Mouse (Mus musculus) hindbrain, embryonic 15.5 days (tissue): ENCODE data around the gene Psmd14. TPM values are rescaled to one million over a fixed set of nuclear protein-coding genes. Genes with fewer than 3 reads are reported as not detected.

Source experiments
- ATAC-seq: fragments of 200-750 bp; cut with Nextera tagmentation; 2 replicates; pipeline ENCODE4 v1.8.0; 2017; ENCODE audit warnings: low read depth, moderate number of reproducible peaks, moderate TSS enrichment; ENCODE audit not compliant: low FRiP score
- H3K27ac ChIP-seq: fragments of 300-500 bp; sonication (generic); replicated peaks from 2 replicates; pipeline ENCODE4 v1.5.1; 2015; ENCODE audit warnings: mild to moderate bottlenecking, inconsistent platforms
- H3K27me3 ChIP-seq: fragments of 300-500 bp; sonication (generic); 2 replicates; pipeline ENCODE4 v1.6.1; 2015; ENCODE audit warnings: control low read depth, inconsistent platforms
- H3K36me3 ChIP-seq: fragments of 300-500 bp; sonication (generic); 2 replicates; pipeline ENCODE4 v1.6.1; 2015; ENCODE audit warnings: control low read depth, inconsistent platforms
- H3K4me1 ChIP-seq: fragments of 300-500 bp; sonication (generic); replicated peaks from 2 replicates; pipeline ENCODE4 v1.6.1; 2015; ENCODE audit warnings: control low read depth, inconsistent platforms
- H3K4me2 ChIP-seq: fragments of 300-500 bp; sonication (generic); 2 replicates; pipeline ENCODE4 v1.6.1; 2015; ENCODE audit warnings: moderate library complexity, mild to moderate bottlenecking, inconsistent platforms
- H3K4me3 ChIP-seq: fragments of 300-500 bp; sonication (generic); 2 replicates; pipeline ENCODE4 v1.5.1; 2015; ENCODE audit warnings: mild to moderate bottlenecking, inconsistent platforms
- H3K9ac ChIP-seq: fragments of 300-500 bp; sonication (generic); 2 replicates; pipeline ENCODE4 v1.6.1; 2015; ENCODE audit warnings: inconsistent platforms
- H3K9me3 ChIP-seq: fragments of 300-500 bp; sonication (generic); 2 replicates; pipeline ENCODE4 v1.6.1; 2016; ENCODE audit warnings: control low read depth, inconsistent platforms
- WGBS: fragments of 180-500 bp; shearing (Covaris S2); methylation state at CpG from one replicate; pipeline ENCODE4 v1.1.7; 2015; 5-methylcytosine and 5-hydroxymethylcytosine counted together
- polyA plus RNA-seq: library from polyadenylated mRNA; unstranded; fragments of >200 nt; fragmentation: Nextera tagmentation; extraction: Ambion mirVana; gene quantifications from 2 replicates; pipeline ENCODE4 v1.2.1, GENCODE M21; 2015

Gene Psmd14
- polyA plus RNA-seq, 1 experiment from 2014 or later = 186 TPM

GRCm38 (mm10) chr2:61765526-61765925 is 54.0 kb downstream of the Psmd14 start:
- Histone ChIP-seq H3K4me2 (no peak overlapping the region), H3K36me3 (no peaks in the 10 kb centered on the region), H3K4me3 (no peak overlapping the region), H3K9ac (no peak overlapping the region), H3K9me3 (no peaks in the 10 kb centered on the region), H3K27ac (0 out of 2 replicates have a peak overlapping the region, but pooled peaks have one; percentile 27), H3K4me1 (no peaks in the 10 kb centered on the region), H3K27me3 (no peaks in the 10 kb centered on the region)
- WGBS = 39% methylated on average over 4 of the region's 4 CpGs
- no peak for ATAC-seq

GRCm38 (mm10) chr2:61780794-61781193 is 69.3 kb downstream of the Psmd14 start:
- Histone ChIP-seq H3K27ac (no peak overlapping the region), H3K9ac (no peak overlapping the region), H3K9me3 (no peaks in the 10 kb centered on the region), H3K36me3 (peaks cover 13% of the 10 kb centered on the region), H3K4me2 (no peak overlapping the region), H3K4me1 (no peaks in the 10 kb centered on the region), H3K27me3 (no peaks in the 10 kb centered on the region), H3K4me3 (no peak overlapping the region)
- no peak for ATAC-seq

GRCm38 (mm10) chr2:61794960-61795359 is 83.5 kb downstream of the Psmd14 start:
- Histone ChIP-seq H3K9me3 (no peaks in the 10 kb centered on the region), H3K27me3 (no peaks in the 10 kb centered on the region), H3K27ac (no peak overlapping the region), H3K4me2 (no peak overlapping the region), H3K4me3 (no peak overlapping the region), H3K9ac (no peak overlapping the region), H3K4me1 (no peaks in the 10 kb centered on the region), H3K36me3 (peaks cover 1% of the 10 kb centered on the region; the same call in 1 of the 2 replicates)
- 71% methylated on average over 5 of the region's 5 CpGs for WGBS
- no peak for ATAC-seq

GRCm38 (mm10) chr2:61798048-61798447 is 86.6 kb downstream of the Psmd14 start:
- 90% methylated on average over 1 of the region's 1 CpGs for WGBS
- Histone ChIP-seq H3K27ac (no peak overlapping the region), H3K4me1 (no peaks in the 10 kb centered on the region), H3K9me3 (no peaks in the 10 kb centered on the region), H3K4me3 (no peak overlapping the region), H3K27me3 (peaks cover 24% of the 10 kb centered on the region), H3K9ac (no peak overlapping the region), H3K4me2 (no peak overlapping the region), H3K36me3 (peaks cover 5% of the 10 kb centered on the region; the same call in 1 of the 2 replicates)
- no peak for ATAC-seq

- H3K4me1 ChIP-seq = peaks cover 13% of the 10 kb centered on the region; the same call in 1 of the 2 replicates
- no peak within 1 kb of the TSS for H3K4me3 ChIP-seq
- H3K27me3 ChIP-seq = peaks cover 40% of the 10 kb centered on the region
- ATAC-seq = peak; percentile 63
- H3K4me2 ChIP-seq = peak within 1 kb of the TSS; percentile 6; the same call in 1 of the 2 replicates
- H3K9me3 ChIP-seq = no peaks in the 10 kb centered on the region
- H3K36me3 ChIP-seq = peaks cover 5% of the 10 kb centered on the region; the same call in 1 of the 2 replicates
- no peak within 1 kb of the TSS for H3K9ac ChIP-seq
- 8% methylated on average over 11 of the region's 11 CpGs for WGBS
- H3K27ac ChIP-seq = no peak within 1 kb of the TSS
Measured at GRCm38 (mm10) chr2:61802656-61803251, 91.3 kb downstream of the Psmd14 start, which contains the start of gene Tbr1. TSS of gene Tbr1 (plus strand) at chr2:61802930.

GRCm38 (mm10) chr2:61803443-61804367 is 92.2 kb downstream of the Psmd14 start:
- 4% methylated on average over 29 of the region's 29 CpGs for WGBS
- ATAC-seq = no peak
- peak overlapping the region; percentile 6; the same call in 1 of the 2 replicates for H3K4me2 ChIP-seq

GRCm38 (mm10) chr2:61804382-61804840 is 92.9 kb downstream of the Psmd14 start:
- H3K36me3 ChIP-seq = peaks cover 5% of the 10 kb centered on the region; the same call in 1 of the 2 replicates
- no peak overlapping the region for H3K4me3 ChIP-seq
- H3K9ac ChIP-seq = no peak overlapping the region
- WGBS = 3% methylated on average over 10 of the region's 10 CpGs
- peaks cover 54% of the 10 kb centered on the region for H3K27me3 ChIP-seq
- no peak for ATAC-seq
- no peak overlapping the region for H3K27ac ChIP-seq
- H3K9me3 ChIP-seq = no peaks in the 10 kb centered on the region
- peaks cover 13% of the 10 kb centered on the region; the same call in 1 of the 2 replicates for H3K4me1 ChIP-seq
- no peak overlapping the region for H3K4me2 ChIP-seq

More at GRCm38 (mm10) chr2:61803443-61804367, 92.2 kb downstream of the Psmd14 start:
- Histone ChIP-seq H3K27ac (no peak overlapping the region), H3K36me3 (peaks cover 5% of the 10 kb centered on the region; the same call in 1 of the 2 replicates), H3K9ac (no peak overlapping the region), H3K9me3 (no peaks in the 10 kb centered on the region), H3K4me3 (no peak overlapping the region), H3K4me1 (peaks cover 13% of the 10 kb centered on the region; the same call in 1 of the 2 replicates), H3K27me3 (peaks cover 47% of the 10 kb centered on the region)

- H3K4me3 ChIP-seq = peak overlapping the region; percentile 17
- H3K9ac ChIP-seq = no peak overlapping the region
- H3K36me3 ChIP-seq = peaks cover 3% of the 10 kb centered on the region; the same call in 1 of the 2 replicates
- WGBS = under 1% methylated on average over 39 of the region's 39 CpGs
- no peak overlapping the region for H3K27ac ChIP-seq
- peaks cover 60% of the 10 kb centered on the region for H3K27me3 ChIP-seq
- H3K4me1 ChIP-seq = peaks cover 13% of the 10 kb centered on the region; the same call in 1 of the 2 replicates
- ATAC-seq = peak; percentile 32; the same call in 1 of the 2 replicates
- H3K4me2 ChIP-seq = peak overlapping the region; percentile 28
- no peaks in the 10 kb centered on the region for H3K9me3 ChIP-seq
Measured at GRCm38 (mm10) chr2:61804841-61805540, 93.5 kb downstream of the Psmd14 start.

GRCm38 (mm10) chr2:61805541-61806345 is 94.2 kb downstream of the Psmd14 start:
- H3K4me3 ChIP-seq = peak overlapping the region; percentile 17
- H3K27ac ChIP-seq = no peak overlapping the region
- H3K4me1 ChIP-seq = peaks cover 13% of the 10 kb centered on the region; the same call in 1 of the 2 replicates
- H3K36me3 ChIP-seq = no peaks in the 10 kb centered on the region
- no peak overlapping the region for H3K9ac ChIP-seq
- H3K9me3 ChIP-seq = no peaks in the 10 kb centered on the region
- peaks cover 66% of the 10 kb centered on the region for H3K27me3 ChIP-seq
- 0 out of 2 replicates have a peak, but pooled peaks have one; percentile 13 for ATAC-seq
- peak overlapping the region; percentile 28 for H3K4me2 ChIP-seq
- 1% methylated on average over 39 of the region's 39 CpGs for WGBS

- peaks cover 66% of the 10 kb centered on the region for H3K27me3 ChIP-seq
- no peaks in the 10 kb centered on the region for H3K36me3 ChIP-seq
- H3K9ac ChIP-seq = no peak overlapping the region
- no peak overlapping the region for H3K4me2 ChIP-seq
- WGBS = 1% methylated on average over 3 of the region's 3 CpGs
- H3K4me1 ChIP-seq = peaks cover 14% of the 10 kb centered on the region
- H3K27ac ChIP-seq = no peak overlapping the region
- no peak for ATAC-seq
- no peaks in the 10 kb centered on the region for H3K9me3 ChIP-seq
- no peak overlapping the region for H3K4me3 ChIP-seq
Measured at GRCm38 (mm10) chr2:61806346-61806825, 94.9 kb downstream of the Psmd14 start.
